Mouse (Mus musculus) lung, embryonic 14.5 days (tissue): ENCODE results near the gene Mad1l1. TPM values are rescaled to one million over a fixed set of nuclear protein-coding genes. Genes with fewer than 3 reads are reported as not detected.

Experiments used
- ATAC-seq: fragments of 200-750 bp; cut with Nextera tagmentation; 2 replicates; pipeline ENCODE4 v1.8.0; 2017; ENCODE audit warnings: mild to moderate bottlenecking, moderate TSS enrichment, moderate library complexity; ENCODE audit not compliant: insufficient read depth
- DNase-seq: peaks from one replicate; pipeline ENCODE4 v3.0.0-alpha.2; 2015
- H3K27ac ChIP-seq: fragments of 300-500 bp; sonication (generic); 2 replicates; pipeline ENCODE4 v1.5.1; 2014; ENCODE audit warnings: low read depth, mild to moderate bottlenecking, moderate library complexity
- H3K27me3 ChIP-seq: fragments of 300-500 bp; sonication (generic); 2 replicates; pipeline ENCODE4 v1.6.1; 2014; ENCODE audit warnings: low read length, control low read depth; ENCODE audit not compliant: insufficient read depth
- H3K36me3 ChIP-seq: fragments of 300-500 bp; sonication (generic); 2 replicates; pipeline ENCODE4 v1.6.1; 2014; ENCODE audit warnings: control low read depth; ENCODE audit not compliant: insufficient read depth
- H3K4me1 ChIP-seq: fragments of 300-500 bp; sonication (generic); 2 replicates; pipeline ENCODE4 v1.6.1; 2014; ENCODE audit warnings: antibody characterized with exemption, control low read depth; ENCODE audit not compliant: insufficient read depth
- H3K4me2 ChIP-seq: fragments of 300-500 bp; sonication (generic); 2 replicates; pipeline ENCODE4 v1.6.1; 2014; ENCODE audit warnings: mild to moderate bottlenecking
- H3K4me3 ChIP-seq: fragments of 300-500 bp; sonication (generic); 2 replicates; pipeline ENCODE4 v1.5.1; 2014; ENCODE audit warnings: low read depth, low read length
- H3K9ac ChIP-seq: fragments of 300-500 bp; sonication (generic); 2 replicates; pipeline ENCODE4 v1.6.1; 2014
- H3K9me3 ChIP-seq: fragments of 300-500 bp; sonication (generic); 2 replicates; pipeline ENCODE4 v1.6.1; 2016; ENCODE audit warnings: low read depth, low read length, control low read depth
- CTCF ChIP-seq: IDR thresholded peaks from 2 replicates; pipeline ENCODE4 v1.5.1; 2016; ENCODE audit warnings: antibody characterized with exemption, low read depth
- WGBS: fragments of 180-500 bp; shearing (Covaris S2); extraction: QIAGEN DNeasy Blood & Tissue Kit; methylation state at CpG from one replicate; pipeline ENCODE4 v1.1.7; 2014; 5-methylcytosine and 5-hydroxymethylcytosine counted together
- polyA plus RNA-seq: library from polyadenylated mRNA; unstranded; fragments of >200 nt; fragmentation: Nextera tagmentation; extraction: Ambion mirVana; gene quantifications from 2 replicates; pipeline ENCODE4 v1.2.1, GENCODE M21; 2014

Mad1l1 gene
- polyA plus RNA-seq, 1 experiment from 2014 or later, result 61.6 TPM

DNA sequence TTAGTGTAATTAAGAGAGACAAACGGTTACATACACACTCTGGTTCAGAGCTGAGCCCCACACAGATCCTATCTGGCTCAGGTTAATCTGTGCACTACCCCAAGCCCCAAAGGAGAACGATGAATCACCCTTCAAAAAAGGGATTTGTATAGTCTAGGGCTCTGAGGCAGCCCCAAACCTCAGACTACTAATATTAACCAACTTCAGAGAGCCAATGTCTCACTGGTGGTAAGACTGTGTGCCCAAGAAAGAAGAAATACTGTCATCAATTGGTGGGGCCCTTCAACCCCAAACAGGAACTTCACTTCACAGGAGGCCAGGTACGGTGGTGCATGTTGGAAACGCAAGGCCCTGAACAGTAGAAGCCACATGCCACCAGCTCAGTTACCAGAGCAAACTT, 23.9 kb upstream of the Mad1l1 start:
- no peak for TF ChIP-seq CTCF
- peaks cover 35% of the 10 kb centered on the region; the same call in 1 of the 2 replicates for H3K36me3 ChIP-seq

DNA sequence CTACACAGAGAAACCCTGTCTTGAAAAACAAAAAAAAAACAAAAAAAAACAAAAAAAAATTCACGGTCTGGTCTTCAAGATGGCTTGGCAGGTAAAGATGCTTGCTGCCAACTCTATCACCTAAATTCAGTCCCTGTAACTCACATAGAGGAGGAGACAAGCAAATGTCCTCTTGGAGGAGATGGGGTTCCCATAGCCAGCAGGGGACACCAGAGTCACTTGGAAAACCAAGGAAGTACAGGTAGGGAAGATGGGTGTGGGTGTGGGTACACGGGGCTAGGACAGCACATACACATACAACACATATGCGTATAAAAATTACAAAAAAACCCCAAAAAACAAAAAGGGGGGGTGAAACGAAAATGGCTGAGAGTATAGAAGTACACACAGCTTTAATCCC, 21.5 kb upstream of the Mad1l1 start:
- Histone ChIP-seq H3K4me1 (no peaks in the 10 kb centered on the region), H3K27ac (no peak overlapping the region), H3K9me3 (no peaks in the 10 kb centered on the region; the same call in 1 of the 2 replicates), H3K4me2 (no peak overlapping the region), H3K36me3 (peaks cover 48% of the 10 kb centered on the region), H3K27me3 (no peaks in the 10 kb centered on the region), H3K9ac (no peak overlapping the region), H3K4me3 (no peak overlapping the region)
- DNase-seq (no peak), ATAC-seq (no peak)
- TF ChIP-seq CTCF, result peak; percentile 22
- 78% methylated on average over 4 of the region's 4 CpGs for WGBS

More for the DNA sequence above, 23.9 kb upstream of the Mad1l1 start:
- Histone ChIP-seq H3K4me1 (no peaks in the 10 kb centered on the region), H3K9ac (no peak overlapping the region), H3K27me3 (no peaks in the 10 kb centered on the region), H3K27ac (no peak overlapping the region), H3K9me3 (no peaks in the 10 kb centered on the region), H3K4me3 (no peak overlapping the region), H3K4me2 (no peak overlapping the region)
- ATAC-seq (no peak), DNase-seq (no peak)
- 86% methylated on average over 4 of the region's 4 CpGs for WGBS

GRCm38 (mm10) chr5:140339836-140340235, 18.5 kb upstream of the Mad1l1 start:
- ATAC-seq (no peak), DNase-seq (no peak)
- WGBS, result 64% methylated on average over 3 of the region's 3 CpGs
- TF ChIP-seq CTCF, result no peak
- Histone ChIP-seq H3K36me3 (peaks cover 51% of the 10 kb centered on the region), H3K9me3 (no peaks in the 10 kb centered on the region; the same call in 1 of the 2 replicates), H3K27ac (no peak overlapping the region), H3K4me3 (no peak overlapping the region), H3K4me2 (no peak overlapping the region), H3K4me1 (no peaks in the 10 kb centered on the region), H3K9ac (no peak overlapping the region), H3K27me3 (no peaks in the 10 kb centered on the region)

GRCm38 (mm10) chr5:140338779-140339178, 17.4 kb upstream of the Mad1l1 start:
- TF ChIP-seq CTCF, result peak; percentile 34
- peaks cover 42% of the 10 kb centered on the region for H3K36me3 ChIP-seq
- no peak overlapping the region for H3K4me2 ChIP-seq
- no peak overlapping the region for H3K9ac ChIP-seq
- no peaks in the 10 kb centered on the region; the same call in 1 of the 2 replicates for H3K9me3 ChIP-seq
- no peak overlapping the region for H3K27ac ChIP-seq
- H3K4me3 ChIP-seq, result no peak overlapping the region
- 95% methylated on average over 4 of the region's 4 CpGs for WGBS
- DNase-seq (no peak), ATAC-seq (no peak)
- H3K4me1 ChIP-seq, result no peaks in the 10 kb centered on the region
- H3K27me3 ChIP-seq, result no peaks in the 10 kb centered on the region

DNA sequence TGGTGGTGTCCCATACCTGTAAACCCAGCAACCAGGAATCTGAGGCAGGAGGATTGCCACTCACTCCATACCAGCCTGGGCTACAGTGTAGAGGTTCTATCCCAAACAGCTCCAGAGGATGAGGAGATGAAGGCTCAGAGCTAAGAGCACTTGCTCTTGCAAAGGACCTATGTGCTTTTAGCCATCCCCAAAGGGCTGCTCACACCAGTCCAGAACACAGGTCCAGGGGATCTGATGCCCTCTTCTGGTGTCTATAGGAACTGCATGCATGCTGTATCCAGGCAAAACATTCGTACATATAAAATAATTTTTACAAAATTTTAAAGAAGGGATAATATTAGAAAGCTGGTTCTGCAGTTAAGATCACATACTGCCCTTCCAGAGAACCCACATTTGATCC, 15.3 kb upstream of the Mad1l1 start:
- Histone ChIP-seq H3K4me3 (no peak overlapping the region), H3K9ac (no peak overlapping the region), H3K4me1 (no peaks in the 10 kb centered on the region), H3K27me3 (no peaks in the 10 kb centered on the region), H3K9me3 (no peaks in the 10 kb centered on the region; the same call in 1 of the 2 replicates), H3K27ac (no peak overlapping the region), H3K4me2 (no peak overlapping the region), H3K36me3 (peaks cover 38% of the 10 kb centered on the region)
- peak; percentile 80 for TF ChIP-seq CTCF
- ATAC-seq, result no peak
- 89% methylated on average over 1 of the region's 1 CpGs for WGBS
- peak; percentile 72 for DNase-seq

- Histone ChIP-seq H3K4me1 (no peaks in the 10 kb centered on the region), H3K27me3 (no peaks in the 10 kb centered on the region), H3K9me3 (no peaks in the 10 kb centered on the region; the same call in 1 of the 2 replicates), H3K9ac (no peak overlapping the region), H3K36me3 (peaks cover 25% of the 10 kb centered on the region), H3K4me2 (no peak overlapping the region), H3K27ac (no peak overlapping the region), H3K4me3 (no peak overlapping the region)
- WGBS, result 31% methylated on average over 2 of the region's 2 CpGs
- TF ChIP-seq CTCF, result peak; percentile 41
- no peak for ATAC-seq
- peak; percentile 59 for DNase-seq
These were observed 12.3 kb upstream of the Mad1l1 start for GRCm38 (mm10) chr5:140333631-140334030.

DNA sequence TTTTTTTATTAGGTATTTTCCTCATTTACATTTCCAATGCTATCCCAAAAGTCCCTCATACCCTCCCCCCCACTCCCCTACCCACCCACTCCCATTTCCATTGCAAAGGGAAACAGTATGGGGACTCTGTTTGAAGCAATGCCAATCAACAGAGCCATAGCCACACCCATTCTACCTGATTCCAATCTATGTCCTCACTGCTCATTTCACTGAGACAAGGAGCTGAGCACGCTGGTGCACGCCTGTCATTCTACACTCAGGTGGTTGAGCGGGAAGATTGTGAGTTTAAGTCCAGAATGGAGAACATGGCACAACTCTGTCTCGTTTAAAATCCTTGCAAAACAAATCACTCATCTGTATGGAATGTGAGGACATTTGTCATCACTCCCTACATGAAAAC, 11.2 kb upstream of the Mad1l1 start:
- no peak for TF ChIP-seq CTCF
- no peaks in the 10 kb centered on the region for H3K4me1 ChIP-seq
- H3K4me3 ChIP-seq, result peak overlapping the region; percentile 70
- no peak for DNase-seq
- H3K27ac ChIP-seq, result no peak overlapping the region
- H3K36me3 ChIP-seq, result peaks cover 27% of the 10 kb centered on the region
- no peak for ATAC-seq
- H3K9ac ChIP-seq, result peak overlapping the region; percentile 67; the same call in 1 of the 2 replicates
- peak overlapping the region; percentile 94 for H3K4me2 ChIP-seq
- H3K27me3 ChIP-seq, result no peaks in the 10 kb centered on the region
- H3K9me3 ChIP-seq, result no peaks in the 10 kb centered on the region
- WGBS, result 42% methylated on average over 4 of the region's 4 CpGs
